Mouse (Mus musculus): ENCODE measurements at regions not wholly inside any gene's neighbourhood (a gene's known extent, or its start where the extent isn't known, plus 50 kb on each side); places are given as distances from the start of the nearest gene placed in this dataset.

GRCm38 (mm10) chr13:101253698-101254468, 420.7 kb upstream of the Slc30a5 start:
- DNase-seq (ENCODE audit: low spot score) (no peak), ATAC-seq (ENCODE audit: extremely low read depth, insufficient number of reproducible peaks, low FRiP score, poor library complexity, severe bottlenecking) (no peak)
- Histone ChIP-seq H3K36me3 (replicated peaks) (no peaks in the 10 kb centered on the region), H3K27me3 (ENCODE audit: insufficient read depth, low read length) (no peaks in the 10 kb centered on the region), H3K9me3 (replicated peaks) (no peaks in the 10 kb centered on the region), H3K4me3 (ENCODE audit: low read depth, low read length) (no peak overlapping the region), H3K4me1 (ENCODE audit: insufficient read depth, low read depth, low read length) (no peaks in the 10 kb centered on the region)
- TF ChIP-seq GATA1 (IDR thresholded peaks at IDR 0.05; ENCODE audit: borderline replicate concordance, low read length) (no peak), CTCF (IDR thresholded peaks at IDR 0.05; ENCODE audit: low read depth, low read length) (no peak), POLR2AphosphoS5 (IDR thresholded peaks at IDR 0.05; ENCODE audit: insufficient replicate concordance, low read depth, low read length) (no peak), TAL1 (conservative IDR thresholded peaks at IDR 0.05; ENCODE audit: low read depth, low read length) (no peak), GATA2 (IDR thresholded peaks at IDR 0.05; ENCODE audit: borderline replicate concordance, low read depth, low read length) (no peak)

- TF ChIP-seq POLR2AphosphoS5 (IDR thresholded peaks at IDR 0.05; ENCODE audit: insufficient replicate concordance, low read depth, low read length), result no peak
- H3K4me3 ChIP-seq (ENCODE audit: low read depth, low read length), result no peak overlapping the region
- no peak for ATAC-seq (ENCODE audit: extremely low read depth, insufficient number of reproducible peaks, low FRiP score, poor library complexity, severe bottlenecking)
Measured at GRCm38 (mm10) chr13:101249369-101249768, 416.1 kb upstream of the Slc30a5 start.

DNA sequence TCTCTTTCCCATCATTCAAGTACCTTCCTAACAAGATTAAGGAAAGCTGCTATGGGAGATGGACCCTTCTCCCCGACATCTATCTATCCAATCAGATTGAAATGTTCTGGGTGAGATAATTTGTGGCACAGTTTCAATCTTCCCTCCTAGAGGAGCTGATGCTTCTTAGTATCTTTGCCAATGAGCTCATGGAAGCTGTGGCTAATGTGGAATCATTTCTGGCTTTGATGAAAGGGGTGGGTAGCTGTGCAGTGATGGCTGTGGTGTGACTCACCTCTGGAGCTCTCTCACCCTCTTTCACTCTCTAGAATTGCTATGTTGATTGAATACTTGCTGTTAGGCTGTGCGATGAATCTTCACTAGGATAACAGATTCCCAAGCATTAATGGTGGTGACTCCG, 411.1 kb upstream of the Slc30a5 start:
- ATAC-seq (ENCODE audit: extremely low read depth, insufficient number of reproducible peaks, low FRiP score, poor library complexity, severe bottlenecking), result no peak
- Histone ChIP-seq H3K27me3 (ENCODE audit: insufficient read depth, low read length) (peaks cover 3% of the 10 kb centered on the region; the same call in 1 of the 2 replicates), H3K4me1 (ENCODE audit: insufficient read depth, low read depth, low read length) (no peaks in the 10 kb centered on the region), H3K36me3 (replicated peaks) (no peaks in the 10 kb centered on the region), H3K9me3 (replicated peaks) (no peaks in the 10 kb centered on the region), H3K4me3 (ENCODE audit: low read depth, low read length) (no peak overlapping the region)
- TF ChIP-seq GATA2 (IDR thresholded peaks at IDR 0.05; ENCODE audit: borderline replicate concordance, low read depth, low read length) (no peak), CTCF (IDR thresholded peaks at IDR 0.05; ENCODE audit: low read depth, low read length) (no peak), TAL1 (conservative IDR thresholded peaks at IDR 0.05; ENCODE audit: low read depth, low read length) (no peak), GATA1 (IDR thresholded peaks at IDR 0.05; ENCODE audit: borderline replicate concordance, low read length) (no peak), POLR2AphosphoS5 (IDR thresholded peaks at IDR 0.05; ENCODE audit: insufficient replicate concordance, low read depth, low read length) (no peak)
- no peak for DNase-seq (ENCODE audit: low spot score)

More at GRCm38 (mm10) chr13:101249369-101249768, 416.1 kb upstream of the Slc30a5 start:
- DNase-seq (ENCODE audit: low spot score), result no peak
- no peaks in the 10 kb centered on the region for H3K36me3 ChIP-seq (replicated peaks)
- no peaks in the 10 kb centered on the region for H3K9me3 ChIP-seq (replicated peaks)
- no peaks in the 10 kb centered on the region for H3K4me1 ChIP-seq (ENCODE audit: insufficient read depth, low read depth, low read length)
- peaks cover under 1% of the 10 kb centered on the region; the same call in 1 of the 2 replicates for H3K27me3 ChIP-seq (ENCODE audit: insufficient read depth, low read length)

DNA sequence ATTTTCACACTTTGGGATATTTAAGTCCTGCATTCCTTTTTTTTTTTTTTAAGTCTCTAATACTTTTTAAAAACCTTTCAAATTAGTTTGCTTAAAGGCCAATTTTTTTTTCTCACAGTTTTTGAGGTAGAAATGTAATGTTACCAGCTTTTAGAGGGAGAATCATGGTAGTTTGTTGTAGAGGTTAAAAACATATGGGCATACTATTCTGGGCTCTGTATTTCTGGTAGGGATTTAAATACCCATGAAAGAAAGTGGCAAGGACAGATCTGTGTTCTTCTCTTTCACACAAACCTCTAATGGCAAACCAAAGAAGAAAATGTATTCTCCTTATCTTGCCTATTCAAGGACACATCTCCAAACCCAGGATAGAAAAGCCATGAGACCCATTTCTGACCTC, 405.6 kb upstream of the Slc30a5 start:
- no peaks in the 10 kb centered on the region for H3K9me3 ChIP-seq (replicated peaks)
- H3K36me3 ChIP-seq (replicated peaks), result no peaks in the 10 kb centered on the region
- TF ChIP-seq TAL1 (conservative IDR thresholded peaks at IDR 0.05; ENCODE audit: low read depth, low read length) (no peak), POLR2AphosphoS5 (IDR thresholded peaks at IDR 0.05; ENCODE audit: insufficient replicate concordance, low read depth, low read length) (no peak), GATA2 (IDR thresholded peaks at IDR 0.05; ENCODE audit: borderline replicate concordance, low read depth, low read length) (no peak), CTCF (IDR thresholded peaks at IDR 0.05; ENCODE audit: low read depth, low read length) (no peak), GATA1 (IDR thresholded peaks at IDR 0.05; ENCODE audit: borderline replicate concordance, low read length) (no peak)

GRCm38 (mm10) chr13:101237035-101237434, 403.8 kb upstream of the Slc30a5 start:
- Histone ChIP-seq H3K9me3 (replicated peaks) (no peaks in the 10 kb centered on the region), H3K36me3 (replicated peaks) (no peaks in the 10 kb centered on the region), H3K4me3 (ENCODE audit: low read depth, low read length) (no peak overlapping the region), H3K4me1 (ENCODE audit: insufficient read depth, low read depth, low read length) (no peaks in the 10 kb centered on the region), H3K27me3 (ENCODE audit: insufficient read depth, low read length) (no peaks in the 10 kb centered on the region; the same call in 1 of the 2 replicates)
- ATAC-seq (ENCODE audit: extremely low read depth, insufficient number of reproducible peaks, low FRiP score, poor library complexity, severe bottlenecking) (no peak), DNase-seq (ENCODE audit: low spot score) (no peak)
- TF ChIP-seq POLR2AphosphoS5 (IDR thresholded peaks at IDR 0.05; ENCODE audit: insufficient replicate concordance, low read depth, low read length) (no peak), GATA2 (IDR thresholded peaks at IDR 0.05; ENCODE audit: borderline replicate concordance, low read depth, low read length) (no peak), TAL1 (conservative IDR thresholded peaks at IDR 0.05; ENCODE audit: low read depth, low read length) (no peak), CTCF (IDR thresholded peaks at IDR 0.05; ENCODE audit: low read depth, low read length) (no peak), GATA1 (IDR thresholded peaks at IDR 0.05; ENCODE audit: borderline replicate concordance, low read length) (no peak)

More for the DNA sequence above, 405.6 kb upstream of the Slc30a5 start:
- H3K4me3 ChIP-seq (ENCODE audit: low read depth, low read length), result no peak overlapping the region
- no peaks in the 10 kb centered on the region; the same call in 1 of the 2 replicates for H3K27me3 ChIP-seq (ENCODE audit: insufficient read depth, low read length)
- no peaks in the 10 kb centered on the region for H3K4me1 ChIP-seq (ENCODE audit: insufficient read depth, low read depth, low read length)
- ATAC-seq (ENCODE audit: extremely low read depth, insufficient number of reproducible peaks, low FRiP score, poor library complexity, severe bottlenecking), result no peak
- no peak for DNase-seq (ENCODE audit: low spot score)

DNA sequence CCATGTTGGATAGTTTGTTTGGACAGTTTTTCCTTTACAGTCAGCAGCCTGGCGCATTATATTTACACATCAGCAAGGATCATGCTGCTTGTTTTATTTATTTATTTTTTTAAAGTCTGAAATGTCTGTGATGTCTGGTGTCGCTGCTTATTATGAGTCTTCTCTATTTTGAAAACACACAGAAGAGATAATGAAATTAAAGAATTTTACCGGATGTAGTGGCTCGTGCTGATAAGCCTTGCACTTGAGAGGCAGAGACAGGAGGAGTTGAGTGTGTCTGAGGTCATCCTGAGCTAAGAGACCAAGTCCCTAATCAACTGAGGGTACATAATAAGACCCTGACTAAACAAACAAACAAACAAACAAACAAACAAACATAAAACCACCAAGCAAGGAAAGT, 402.6 kb upstream of the Slc30a5 start:
- DNase-seq (ENCODE audit: low spot score) (no peak), ATAC-seq (ENCODE audit: extremely low read depth, insufficient number of reproducible peaks, low FRiP score, poor library complexity, severe bottlenecking) (peak; percentile 22; the same call in 1 of the 2 replicates)
- TF ChIP-seq GATA2 (IDR thresholded peaks at IDR 0.05; ENCODE audit: borderline replicate concordance, low read depth, low read length), result no peak
- TF ChIP-seq CTCF (IDR thresholded peaks at IDR 0.05; ENCODE audit: low read depth, low read length), result no peak
- no peak for TF ChIP-seq POLR2AphosphoS5 (IDR thresholded peaks at IDR 0.05; ENCODE audit: insufficient replicate concordance, low read depth, low read length)
- TF ChIP-seq TAL1 (conservative IDR thresholded peaks at IDR 0.05; ENCODE audit: low read depth, low read length), result no peak
- no peak for TF ChIP-seq GATA1 (IDR thresholded peaks at IDR 0.05; ENCODE audit: borderline replicate concordance, low read length)
- no peaks in the 10 kb centered on the region for H3K36me3 ChIP-seq (replicated peaks)
- H3K27me3 ChIP-seq (ENCODE audit: insufficient read depth, low read length), result no peaks in the 10 kb centered on the region; the same call in 1 of the 2 replicates
- no peaks in the 10 kb centered on the region for H3K9me3 ChIP-seq (replicated peaks)
- no peaks in the 10 kb centered on the region for H3K4me1 ChIP-seq (ENCODE audit: insufficient read depth, low read depth, low read length)
- no peak overlapping the region for H3K4me3 ChIP-seq (ENCODE audit: low read depth, low read length)

Measured in G1E (cell line).